Mouse (Mus musculus): ENCODE measurements around the gene Cpvl. TPM values are rescaled to one million over a fixed set of nuclear protein-coding genes. Genes with fewer than 3 reads are reported as not detected.

Cpvl gene
- polyA plus RNA-seq, 1 experiment from 2014 or later, result 0.18 TPM

- peak; percentile 57 for ATAC-seq
- Histone ChIP-seq H3K27ac (ENCODE audit: low read length) (no peak overlapping the region), H3K4me3 (ENCODE audit: low read depth, low read length) (no peak overlapping the region), H3K27me3 (replicated peaks; ENCODE audit: insufficient read depth, low read length) (no peaks in the 10 kb centered on the region), H3K36me3 (ENCODE audit: insufficient read depth, low read length) (no peaks in the 10 kb centered on the region), H3K9ac (replicated peaks; ENCODE audit: low read depth) (no peak overlapping the region), H3K4me1 (ENCODE audit: insufficient read depth, low read depth, low read length) (no peaks in the 10 kb centered on the region), H3K9me3 (ENCODE audit: low read length) (no peaks in the 10 kb centered on the region), H3K4me2 (replicated peaks; ENCODE audit: low read depth, low read length) (no peak overlapping the region)
- TF ChIP-seq CTCF (IDR thresholded peaks at IDR 0.05) (no peak), EP300 (IDR thresholded peaks at IDR 0.05) (no peak)
- WGBS, result 52% methylated on average over 12 of the region's 12 CpGs
- DNase-seq (ENCODE audit: low spot score), result peak; percentile 33
These were observed 123.3 kb downstream of the Cpvl start for GRCm38 (mm10) chr6:53854971-53855856.

GRCm38 (mm10) chr6:53854226-53854625 is 124.2 kb downstream of the Cpvl start:
- Histone ChIP-seq H3K9ac (replicated peaks; ENCODE audit: low read depth) (no peak overlapping the region), H3K4me1 (ENCODE audit: insufficient read depth, low read depth, low read length) (no peaks in the 10 kb centered on the region), H3K36me3 (ENCODE audit: insufficient read depth, low read length) (no peaks in the 10 kb centered on the region), H3K27ac (ENCODE audit: low read length) (no peak overlapping the region), H3K27me3 (replicated peaks; ENCODE audit: insufficient read depth, low read length) (no peaks in the 10 kb centered on the region), H3K9me3 (ENCODE audit: low read length) (no peaks in the 10 kb centered on the region), H3K4me3 (ENCODE audit: low read depth, low read length) (no peak overlapping the region), H3K4me2 (replicated peaks; ENCODE audit: low read depth, low read length) (no peak overlapping the region)
- 52% methylated on average over 2 of the region's 2 CpGs for WGBS
- ATAC-seq (no peak), DNase-seq (ENCODE audit: low spot score) (no peak)
- TF ChIP-seq CTCF (IDR thresholded peaks at IDR 0.05) (no peak), EP300 (IDR thresholded peaks at IDR 0.05) (no peak)

- Histone ChIP-seq H3K9me3 (ENCODE audit: low read length) (no peaks in the 10 kb centered on the region), H3K4me1 (ENCODE audit: insufficient read depth, low read depth, low read length) (no peaks in the 10 kb centered on the region), H3K27me3 (replicated peaks; ENCODE audit: insufficient read depth, low read length) (no peaks in the 10 kb centered on the region), H3K4me3 (ENCODE audit: low read depth, low read length) (no peak overlapping the region), H3K4me2 (replicated peaks; ENCODE audit: low read depth, low read length) (no peak overlapping the region), H3K36me3 (ENCODE audit: insufficient read depth, low read length) (no peaks in the 10 kb centered on the region), H3K27ac (ENCODE audit: low read length) (no peak overlapping the region), H3K9ac (replicated peaks; ENCODE audit: low read depth) (no peak overlapping the region)
- peak; percentile 15 for DNase-seq (ENCODE audit: low spot score)
- TF ChIP-seq CTCF (IDR thresholded peaks at IDR 0.05) (no peak), EP300 (IDR thresholded peaks at IDR 0.05) (no peak)
- ATAC-seq, result no peak
- 50% methylated on average over 3 of the region's 3 CpGs for WGBS
These were observed 124.9 kb downstream of the Cpvl start for GRCm38 (mm10) chr6:53853546-53853945.

GRCm38 (mm10) chr6:53844626-53845025 is 133.8 kb downstream of the Cpvl start:
- no peak for TF ChIP-seq EP300 (IDR thresholded peaks at IDR 0.05)
- no peak for TF ChIP-seq CTCF (IDR thresholded peaks at IDR 0.05)
- 94% methylated on average over 17 of the region's 17 CpGs for whole genome bisulfite sequencing

GRCm38 (mm10) chr6:53825213-53825612 is 153.3 kb downstream of the Cpvl start:
- 34% methylated on average over 4 of the region's 4 CpGs for WGBS

More at GRCm38 (mm10) chr6:53844626-53845025, 133.8 kb downstream of the Cpvl start:
- H3K4me3 ChIP-seq (ENCODE audit: low read depth, low read length), result no peak overlapping the region
- no peak overlapping the region for H3K4me2 ChIP-seq (replicated peaks; ENCODE audit: low read depth, low read length)
- no peak overlapping the region for H3K27ac ChIP-seq (ENCODE audit: low read length)
- no peak overlapping the region for H3K9ac ChIP-seq (replicated peaks; ENCODE audit: low read depth)
- H3K9me3 ChIP-seq (ENCODE audit: low read length), result no peaks in the 10 kb centered on the region
- DNase-seq (ENCODE audit: low spot score) (no peak), ATAC-seq (no peak)
- H3K36me3 ChIP-seq (ENCODE audit: insufficient read depth, low read length), result no peaks in the 10 kb centered on the region
- no peaks in the 10 kb centered on the region for H3K27me3 ChIP-seq (replicated peaks; ENCODE audit: insufficient read depth, low read length)
- H3K4me1 ChIP-seq (ENCODE audit: insufficient read depth, low read depth, low read length), result no peaks in the 10 kb centered on the region

More at GRCm38 (mm10) chr6:53825213-53825612, 153.3 kb downstream of the Cpvl start:
- DNase-seq (ENCODE audit: low spot score) (peak; percentile 28), ATAC-seq (no peak; the same call in 1 of the 2 replicates)
- Histone ChIP-seq H3K4me1 (ENCODE audit: insufficient read depth, low read depth, low read length) (0 out of 2 replicates have a peak, but pooled peaks cover 5% of the 10 kb centered on the region), H3K27me3 (replicated peaks; ENCODE audit: insufficient read depth, low read length) (peaks cover 4% of the 10 kb centered on the region; the same call in 1 of the 2 replicates), H3K9me3 (ENCODE audit: low read length) (no peaks in the 10 kb centered on the region), H3K4me3 (ENCODE audit: low read depth, low read length) (no peak overlapping the region), H3K36me3 (ENCODE audit: insufficient read depth, low read length) (no peaks in the 10 kb centered on the region), H3K4me2 (replicated peaks; ENCODE audit: low read depth, low read length) (no peak overlapping the region), H3K27ac (ENCODE audit: low read length) (no peak overlapping the region), H3K9ac (replicated peaks; ENCODE audit: low read depth) (no peak overlapping the region)
- TF ChIP-seq CTCF (IDR thresholded peaks at IDR 0.05) (no peak), EP300 (IDR thresholded peaks at IDR 0.05) (no peak)

Other genes starting within 250 kb of the Cpvl start
- 23.9 and 28.6 TPM in 2 replicates for gene Tril, start 157.8 kb downstream of the Cpvl start, polyA plus RNA-seq (2015; fragmentation: Nextera tagmentation; extraction: Ambion mirVana)
- gene Chn2, start 60.9 kb upstream of the Cpvl start, polyA plus RNA-seq (2015; fragmentation: Nextera tagmentation; extraction: Ambion mirVana), result 6.8 and 7.0 TPM in 2 replicates